Mouse (Mus musculus) frontal cortex, adult 2 months (tissue): ENCODE results near the gene Atp1a2. TPM values are rescaled to one million over a fixed set of nuclear protein-coding genes. Genes with fewer than 3 reads are reported as not detected.
A peak's percentile ranks its signal among the peaks of the same experiment; 100 is the strongest.

ENCODE experiments used
- DNase-seq, 2 experiments: peaks; one replicate each; pipeline ENCODE4 v3.0.0; 2022; ENCODE audit warnings: low spot score in 1 of 2; ENCODE audit errors: extremely low spot score in 1 of 2
- polyA plus RNA-seq: library from polyadenylated mRNA; depleted of rRNA; stranded (reverse); fragments of >200 nt; gene quantifications from 2 replicates; pipeline ENCODE4 v1.2.3, GENCODE M21; 2012

Atp1a2 gene
- polyA plus RNA-seq, 1 experiment = 562 TPM

GRCm38 (mm10) chr1:172306885-172307284 lies 9.0 kb upstream of the Atp1a2 start:
- no peak for DNase-seq

GRCm38 (mm10) chr1:172306196-172306595 lies 8.3 kb upstream of the Atp1a2 start:
- no peak for DNase-seq

- no peak for DNase-seq
These were observed 7.8 kb upstream of the Atp1a2 start for GRCm38 (mm10) chr1:172305635-172306034.

- no peak for DNase-seq
These were observed 7.3 kb upstream of the Atp1a2 start for GRCm38 (mm10) chr1:172305153-172305552.

GRCm38 (mm10) chr1:172304443-172304842 lies 6.6 kb upstream of the Atp1a2 start:
- DNase-seq = no peak

GRCm38 (mm10) chr1:172302851-172303250 lies 5.0 kb upstream of the Atp1a2 start:
- DNase-seq = no peak

- no peak for DNase-seq
These were observed 4.4 kb upstream of the Atp1a2 start for GRCm38 (mm10) chr1:172302311-172302710.

- DNase-seq = no peak
These were observed 3.3 kb upstream of the Atp1a2 start for GRCm38 (mm10) chr1:172301180-172301579.

- no peak for DNase-seq
These were observed 2.4 kb upstream of the Atp1a2 start for GRCm38 (mm10) chr1:172300247-172300646.

GRCm38 (mm10) chr1:172299528-172299927 lies 1.7 kb upstream of the Atp1a2 start:
- peak in 1 of 2 experiments; percentile 49 for DNase-seq

GRCm38 (mm10) chr1:172296816-172297510 lies 901 bp downstream of the Atp1a2 start:
- DNase-seq = no peak

GRCm38 (mm10) chr1:172295751-172296197 lies 2.1 kb downstream of the Atp1a2 start:
- DNase-seq = peak in 1 of 2 experiments; percentile 62

- peak in 1 of 2 experiments; percentile 59 for DNase-seq
These were observed 4.4 kb downstream of the Atp1a2 start for GRCm38 (mm10) chr1:172293449-172293848.

- DNase-seq = peak in 1 of 2 experiments; percentile 72
These were observed 5.0 kb downstream of the Atp1a2 start for GRCm38 (mm10) chr1:172292880-172293279.

- DNase-seq = no peak
These were observed 8.3 kb downstream of the Atp1a2 start for GRCm38 (mm10) chr1:172289617-172289946.

GRCm38 (mm10) chr1:172288900-172289616 lies 8.8 kb downstream of the Atp1a2 start:
- no peak for DNase-seq

- no peak for DNase-seq
These were observed 11.1 kb downstream of the Atp1a2 start for GRCm38 (mm10) chr1:172286740-172287139.

GRCm38 (mm10) chr1:172284221-172284620 lies 13.6 kb downstream of the Atp1a2 start:
- no peak for DNase-seq

GRCm38 (mm10) chr1:172283073-172283472 lies 14.8 kb downstream of the Atp1a2 start:
- DNase-seq = no peak

GRCm38 (mm10) chr1:172281522-172282254 lies 16.2 kb downstream of the Atp1a2 start:
- DNase-seq = peak in 1 of 2 experiments; percentile 58

- peak in 1 of 2 experiments; percentile 35 for DNase-seq
These were observed 17.9 kb downstream of the Atp1a2 start for GRCm38 (mm10) chr1:172279768-172280509.
